Mouse (Mus musculus): ENCODE measurements around the gene Hoxb5.
A peak's percentile ranks its signal among the peaks of the same experiment; 100 is the strongest.

Hoxb5 gene

GRCm38 (mm10) chr11:96272024-96272921, 30.9 kb upstream of the Hoxb5 start:
- DNase-seq (ENCODE audit: low spot score in 2 of 2) = no peak

- DNase-seq (ENCODE audit: low spot score in 2 of 2) = no peak
These were observed 28.7 kb upstream of the Hoxb5 start for GRCm38 (mm10) chr11:96274428-96274827.

GRCm38 (mm10) chr11:96275896-96276295, 27.2 kb upstream of the Hoxb5 start:
- DNase-seq (ENCODE audit: low spot score in 2 of 2) = no peak

GRCm38 (mm10) chr11:96277151-96278044, 25.7 kb upstream of the Hoxb5 start:
- no peak for DNase-seq (ENCODE audit: low spot score in 2 of 2)

GRCm38 (mm10) chr11:96278324-96278723, 24.8 kb upstream of the Hoxb5 start:
- DNase-seq (ENCODE audit: low spot score in 2 of 2) = no peak

GRCm38 (mm10) chr11:96278773-96279172, 24.4 kb upstream of the Hoxb5 start:
- DNase-seq (ENCODE audit: low spot score in 2 of 2) = peak; percentile 75 to 84

GRCm38 (mm10) chr11:96279421-96280233, 23.5 kb upstream of the Hoxb5 start:
- DNase-seq (ENCODE audit: low spot score in 2 of 2) = no peak

GRCm38 (mm10) chr11:96280399-96281378, 22.4 kb upstream of the Hoxb5 start:
- DNase-seq (ENCODE audit: low spot score in 2 of 2) = no peak

- no peak for DNase-seq (ENCODE audit: low spot score in 2 of 2)
These were observed 21.7 kb upstream of the Hoxb5 start for GRCm38 (mm10) chr11:96281396-96281795.

- no peak for DNase-seq (ENCODE audit: low spot score in 2 of 2)
These were observed 21.1 kb upstream of the Hoxb5 start, which contains the start of gene Hoxb8 for GRCm38 (mm10) chr11:96281855-96282570. Hoxb8 (plus strand) TSS chr11:96281905.

GRCm38 (mm10) chr11:96282795-96283430, 20.2 kb upstream of the Hoxb5 start:
- no peak for DNase-seq (ENCODE audit: low spot score in 2 of 2)

- DNase-seq (ENCODE audit: low spot score in 2 of 2) = no peak
These were observed 18.9 kb upstream of the Hoxb5 start for GRCm38 (mm10) chr11:96284041-96284749.

- no peak for DNase-seq (ENCODE audit: low spot score in 2 of 2)
These were observed 18.1 kb upstream of the Hoxb5 start for GRCm38 (mm10) chr11:96284774-96285734.

- no peak for DNase-seq (ENCODE audit: low spot score in 2 of 2)
These were observed 17.1 kb upstream of the Hoxb5 start, which contains the start of gene Hoxb7 for GRCm38 (mm10) chr11:96285771-96286738. Hoxb7 (plus strand) TSS chr11:96286623.

- DNase-seq (ENCODE audit: low spot score in 2 of 2) = no peak
These were observed 16.3 kb upstream of the Hoxb5 start for GRCm38 (mm10) chr11:96286739-96287385.

GRCm38 (mm10) chr11:96287411-96287810, 15.7 kb upstream of the Hoxb5 start:
- DNase-seq (ENCODE audit: low spot score in 2 of 2) = no peak
